ENCODE assay signal across 11 mouse cellular contexts in the genomic region with DNA sequence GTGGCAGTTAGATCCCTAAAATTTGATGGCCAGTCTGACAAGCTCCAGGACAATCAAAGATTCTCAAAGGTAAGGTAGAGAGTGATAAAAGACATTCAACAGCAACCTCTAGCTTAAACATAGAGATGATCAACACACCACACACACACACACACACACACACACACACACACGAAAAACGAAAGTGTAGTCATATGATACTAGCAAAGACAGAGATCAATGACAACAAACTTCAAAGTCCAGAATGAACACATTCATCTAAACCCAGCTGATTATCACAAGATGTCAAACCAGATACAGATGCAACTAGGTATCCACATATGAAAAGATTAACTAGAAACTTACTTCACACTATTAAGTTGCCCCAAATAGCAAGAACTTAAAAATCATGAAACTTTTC.
"Had no signal": no experiment of that assay in that cellular context is flagged by ENCODE, and none has a peak within 500 bp of the region (broad histone marks: within the 10 kb centered on the region; RNA-seq: fewer than 3 reads in every experiment).

No protein-coding gene starts in this region.

- H3K9ac ChIP-seq: liver, embryonic 14.5 days; midbrain, embryonic 12.5 days had no signal

- H3K27ac ChIP-seq: left cerebral cortex, adult 2 months; limb, embryonic 10.5 days; liver, embryonic 14.5 days; midbrain, embryonic 12.5 days had no signal

- H3K4me2 ChIP-seq: midbrain, embryonic 12.5 days had no signal

- H3K4me3 ChIP-seq: left cerebral cortex, adult 2 months; limb, embryonic 10.5 days; midbrain, embryonic 12.5 days had no signal

- H3K36me3 ChIP-seq: midbrain, embryonic 12.5 days had no signal

- DNase-seq: kidney, adult 18-20 months; kidney, postnatal 10 days; lung, adult 2 months; lung, postnatal 4 days; right cerebral cortex, postnatal 25 days; thymus, postnatal 36 days had no signal

- H3K9me3 ChIP-seq: limb, embryonic 10.5 days; midbrain, embryonic 12.5 days had no signal

- H3K4me1 ChIP-seq: limb, embryonic 10.5 days had no signal

- H3K27me3 ChIP-seq: midbrain, embryonic 12.5 days had no signal

- ATAC-seq: midbrain, embryonic 16.5 days had no signal
